Mouse (Mus musculus): ENCODE results near the gene Tec. TPM values are rescaled to one million over a fixed set of nuclear protein-coding genes. Genes with fewer than 3 reads are reported as not detected.

Tec gene
- polyA plus RNA-seq, 1 experiment = not detected

DNA sequence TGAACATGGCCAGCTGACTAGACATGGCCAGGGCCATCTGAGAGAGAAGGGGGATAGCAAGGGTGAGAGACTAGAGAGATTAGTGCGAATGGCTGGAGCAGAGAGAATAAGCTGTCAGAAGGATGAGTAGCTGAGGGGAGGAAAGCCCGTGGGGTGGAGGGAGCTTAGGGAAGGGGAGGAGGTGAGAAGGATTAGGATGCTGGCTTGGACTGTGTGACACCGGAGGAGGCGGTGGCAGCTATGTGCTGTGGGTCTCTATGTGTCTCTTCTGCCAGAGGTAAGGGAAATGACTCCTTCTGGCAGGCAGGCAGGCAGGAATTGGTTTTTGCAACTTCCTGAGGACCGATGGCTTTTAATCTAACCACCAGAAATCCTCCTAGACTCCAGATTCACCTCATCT lies 11.5 kb upstream of the Tec start:
- TF ChIP-seq GATA1 (IDR thresholded peaks at IDR 0.05; ENCODE audit: low read length) (no peak), TAL1 (IDR thresholded peaks at IDR 0.05; ENCODE audit: low read length) (no peak)
- Histone ChIP-seq H3K9me3 (ENCODE audit: control insufficient read depth, low read length) (no peaks in the 10 kb centered on the region), H3K36me3 (ENCODE audit: control insufficient read depth) (no peaks in the 10 kb centered on the region), H3K4me1 (ENCODE audit: control insufficient read depth) (no peaks in the 10 kb centered on the region), H3K4me3 (replicated peaks) (no peak overlapping the region), H3K27me3 (ENCODE audit: control insufficient read depth) (peaks cover 36% of the 10 kb centered on the region)

DNA sequence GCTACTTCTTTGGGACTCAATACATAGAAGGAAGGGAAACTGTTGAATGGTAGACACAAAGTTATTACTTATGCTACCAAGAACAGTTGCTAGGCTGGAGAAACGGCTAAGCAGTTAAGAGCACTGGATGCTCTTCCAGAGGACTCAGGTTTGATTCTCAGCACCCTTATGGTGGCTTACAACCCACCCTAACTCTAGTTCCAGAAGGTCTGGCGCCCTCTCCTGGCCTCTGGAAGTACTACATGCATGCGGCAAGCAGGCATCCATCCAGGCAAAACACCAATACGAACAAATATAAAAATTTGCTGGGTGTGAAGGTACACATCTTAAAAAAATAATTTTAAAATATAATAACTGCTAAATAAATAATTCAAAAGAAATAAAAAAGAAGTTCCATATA lies 2.8 kb upstream of the Tec start:
- no peaks in the 10 kb centered on the region for H3K36me3 ChIP-seq (ENCODE audit: control insufficient read depth)
- no peak for TF ChIP-seq TAL1 (IDR thresholded peaks at IDR 0.05; ENCODE audit: low read length)
- TF ChIP-seq GATA1 (IDR thresholded peaks at IDR 0.05; ENCODE audit: low read length) = no peak
- peaks cover 4% of the 10 kb centered on the region for H3K9me3 ChIP-seq (ENCODE audit: control insufficient read depth, low read length)
- H3K27me3 ChIP-seq (ENCODE audit: control insufficient read depth) = peaks cover 56% of the 10 kb centered on the region
- H3K4me3 ChIP-seq (replicated peaks) = no peak overlapping the region
- peaks cover 8% of the 10 kb centered on the region for H3K4me1 ChIP-seq (ENCODE audit: control insufficient read depth)

DNA sequence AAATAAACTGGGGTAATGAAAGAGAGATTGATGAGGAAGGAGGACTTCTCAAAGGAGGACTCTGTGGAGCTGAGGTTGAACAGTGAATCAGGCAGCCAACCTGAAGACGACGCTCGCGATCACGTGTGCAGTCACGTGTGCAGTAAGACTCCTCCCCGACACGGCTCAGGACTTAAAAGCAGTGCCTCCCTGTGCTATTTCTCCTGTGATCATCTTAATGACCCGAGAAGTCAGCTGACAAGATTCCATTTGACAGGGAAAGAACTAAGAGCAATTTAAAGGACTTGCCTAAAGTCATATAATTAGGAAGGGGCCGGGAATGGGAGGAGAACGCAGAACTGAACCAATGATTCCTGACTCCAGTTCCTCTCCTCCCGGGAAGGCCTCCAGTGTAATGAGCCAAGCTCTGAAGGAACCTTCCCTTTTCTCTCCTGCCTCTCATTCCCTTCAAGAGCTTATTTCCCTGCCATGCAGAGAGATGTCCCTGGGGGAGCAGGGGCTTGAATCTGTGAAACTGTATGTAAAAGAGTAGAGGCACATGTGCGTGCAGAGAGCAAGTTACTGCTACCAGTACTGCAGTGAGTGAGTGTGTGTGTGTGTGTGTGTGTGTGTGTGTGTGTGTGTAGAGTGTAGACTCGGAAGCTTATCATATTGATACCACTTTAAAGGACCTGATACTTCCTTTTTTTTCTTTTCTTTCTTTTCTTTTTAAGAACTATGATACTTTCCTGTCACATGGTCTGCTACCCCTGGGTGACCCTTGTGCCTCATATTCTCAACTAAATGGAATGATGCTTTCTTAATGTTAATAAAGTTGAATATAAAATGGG lies 1.7 kb upstream of the Tec start:
- peaks cover 8% of the 10 kb centered on the region for H3K4me1 ChIP-seq (ENCODE audit: control insufficient read depth)
- no peak overlapping the region for H3K4me3 ChIP-seq (replicated peaks)
- no peaks in the 10 kb centered on the region for H3K36me3 ChIP-seq (ENCODE audit: control insufficient read depth)
- peaks cover 57% of the 10 kb centered on the region for H3K27me3 ChIP-seq (ENCODE audit: control insufficient read depth)
- peaks cover 4% of the 10 kb centered on the region for H3K9me3 ChIP-seq (ENCODE audit: control insufficient read depth, low read length)
- TF ChIP-seq GATA1 (IDR thresholded peaks at IDR 0.05; ENCODE audit: low read length) (no peak), TAL1 (IDR thresholded peaks at IDR 0.05; ENCODE audit: low read length) (no peak)

GRCm38 (mm10) chr5:72867036-72867672 lies 1.1 kb downstream of the Tec start:
- no peak overlapping the region for H3K4me3 ChIP-seq (replicated peaks)
- peaks cover 4% of the 10 kb centered on the region for H3K9me3 ChIP-seq (ENCODE audit: control insufficient read depth, low read length)
- H3K4me1 ChIP-seq (ENCODE audit: control insufficient read depth) = peaks cover 8% of the 10 kb centered on the region
- TF ChIP-seq GATA1 (IDR thresholded peaks at IDR 0.05; ENCODE audit: low read length) (no peak), TAL1 (IDR thresholded peaks at IDR 0.05; ENCODE audit: low read length) (no peak)
- no peaks in the 10 kb centered on the region for H3K36me3 ChIP-seq (ENCODE audit: control insufficient read depth)
- peaks cover 57% of the 10 kb centered on the region for H3K27me3 ChIP-seq (ENCODE audit: control insufficient read depth)

- Histone ChIP-seq H3K27me3 (ENCODE audit: control insufficient read depth) (peaks cover 57% of the 10 kb centered on the region), H3K36me3 (ENCODE audit: control insufficient read depth) (no peaks in the 10 kb centered on the region), H3K9me3 (ENCODE audit: control insufficient read depth, low read length) (peaks cover 4% of the 10 kb centered on the region), H3K4me1 (ENCODE audit: control insufficient read depth) (peaks cover 8% of the 10 kb centered on the region), H3K4me3 (replicated peaks) (no peak overlapping the region)
- TF ChIP-seq TAL1 (IDR thresholded peaks at IDR 0.05; ENCODE audit: low read length) = no peak
These were observed 1.9 kb downstream of the Tec start for GRCm38 (mm10) chr5:72866260-72866905.

DNA sequence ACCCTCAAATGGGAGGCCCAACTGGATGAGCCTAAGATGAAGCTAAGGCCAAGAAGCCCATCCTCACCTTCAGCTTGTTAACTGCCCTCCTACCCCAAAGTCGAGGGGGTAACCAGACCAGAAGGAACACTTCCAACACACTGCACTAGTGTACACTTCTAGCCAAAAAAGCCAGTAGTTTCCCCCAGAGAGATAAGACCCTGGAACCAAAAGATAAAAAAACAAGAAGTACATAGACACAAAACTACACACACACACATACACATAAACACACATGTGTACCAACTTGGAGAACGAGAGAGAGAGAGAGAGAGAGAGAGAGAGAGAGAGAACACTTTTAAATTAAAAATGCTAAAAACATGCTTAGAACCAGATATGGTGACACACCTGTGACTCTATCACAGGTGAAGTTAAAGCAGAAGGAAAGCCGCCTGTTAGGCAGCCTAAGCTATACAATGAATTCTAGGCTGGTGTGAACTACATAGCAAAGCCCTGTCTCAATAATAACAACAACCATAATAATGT lies 3.6 kb downstream of the Tec start:
- Histone ChIP-seq H3K4me3 (replicated peaks) (no peak overlapping the region), H3K36me3 (ENCODE audit: control insufficient read depth) (no peaks in the 10 kb centered on the region), H3K27me3 (ENCODE audit: control insufficient read depth) (peaks cover 53% of the 10 kb centered on the region), H3K9me3 (ENCODE audit: control insufficient read depth, low read length) (peaks cover 1% of the 10 kb centered on the region; the same call in 1 of the 2 replicates), H3K4me1 (ENCODE audit: control insufficient read depth) (peaks cover 8% of the 10 kb centered on the region)
- TF ChIP-seq GATA1 (IDR thresholded peaks at IDR 0.05; ENCODE audit: low read length) (no peak), TAL1 (IDR thresholded peaks at IDR 0.05; ENCODE audit: low read length) (no peak)

GRCm38 (mm10) chr5:72863166-72863565 lies 5.1 kb downstream of the Tec start:
- peaks cover 2% of the 10 kb centered on the region for H3K4me1 ChIP-seq (ENCODE audit: control insufficient read depth)
- no peaks in the 10 kb centered on the region for H3K36me3 ChIP-seq (ENCODE audit: control insufficient read depth)
- H3K27me3 ChIP-seq (ENCODE audit: control insufficient read depth) = peaks cover 38% of the 10 kb centered on the region
- no peak overlapping the region for H3K4me3 ChIP-seq (replicated peaks)
- peaks cover 9% of the 10 kb centered on the region for H3K9me3 ChIP-seq (ENCODE audit: control insufficient read depth, low read length)
- no peak for TF ChIP-seq GATA1 (IDR thresholded peaks at IDR 0.05; ENCODE audit: low read length)
- no peak for TF ChIP-seq TAL1 (IDR thresholded peaks at IDR 0.05; ENCODE audit: low read length)

GRCm38 (mm10) chr5:72861726-72862385 lies 6.4 kb downstream of the Tec start:
- H3K36me3 ChIP-seq (ENCODE audit: control insufficient read depth) = no peaks in the 10 kb centered on the region
- H3K4me3 ChIP-seq (replicated peaks) = no peak overlapping the region
- TF ChIP-seq TAL1 (IDR thresholded peaks at IDR 0.05; ENCODE audit: low read length) (no peak), GATA1 (IDR thresholded peaks at IDR 0.05; ENCODE audit: low read length) (no peak)
- H3K4me1 ChIP-seq (ENCODE audit: control insufficient read depth) = no peaks in the 10 kb centered on the region; the same call in 1 of the 2 replicates
- H3K27me3 ChIP-seq (ENCODE audit: control insufficient read depth) = peaks cover 25% of the 10 kb centered on the region
- peaks cover 9% of the 10 kb centered on the region for H3K9me3 ChIP-seq (ENCODE audit: control insufficient read depth, low read length)

Data from erythroblast, embryonic 14.5 days (primary cell).